Mouse (Mus musculus): Measurements from ENCODE around the gene Mgat5b.

Mgat5b gene

GRCm38 (mm10) chr11:116917361-116917760 lies 1.3 kb upstream of the Mgat5b start:
- DNase-seq (ENCODE audit: low read depth, low spot score) = no peak

DNA sequence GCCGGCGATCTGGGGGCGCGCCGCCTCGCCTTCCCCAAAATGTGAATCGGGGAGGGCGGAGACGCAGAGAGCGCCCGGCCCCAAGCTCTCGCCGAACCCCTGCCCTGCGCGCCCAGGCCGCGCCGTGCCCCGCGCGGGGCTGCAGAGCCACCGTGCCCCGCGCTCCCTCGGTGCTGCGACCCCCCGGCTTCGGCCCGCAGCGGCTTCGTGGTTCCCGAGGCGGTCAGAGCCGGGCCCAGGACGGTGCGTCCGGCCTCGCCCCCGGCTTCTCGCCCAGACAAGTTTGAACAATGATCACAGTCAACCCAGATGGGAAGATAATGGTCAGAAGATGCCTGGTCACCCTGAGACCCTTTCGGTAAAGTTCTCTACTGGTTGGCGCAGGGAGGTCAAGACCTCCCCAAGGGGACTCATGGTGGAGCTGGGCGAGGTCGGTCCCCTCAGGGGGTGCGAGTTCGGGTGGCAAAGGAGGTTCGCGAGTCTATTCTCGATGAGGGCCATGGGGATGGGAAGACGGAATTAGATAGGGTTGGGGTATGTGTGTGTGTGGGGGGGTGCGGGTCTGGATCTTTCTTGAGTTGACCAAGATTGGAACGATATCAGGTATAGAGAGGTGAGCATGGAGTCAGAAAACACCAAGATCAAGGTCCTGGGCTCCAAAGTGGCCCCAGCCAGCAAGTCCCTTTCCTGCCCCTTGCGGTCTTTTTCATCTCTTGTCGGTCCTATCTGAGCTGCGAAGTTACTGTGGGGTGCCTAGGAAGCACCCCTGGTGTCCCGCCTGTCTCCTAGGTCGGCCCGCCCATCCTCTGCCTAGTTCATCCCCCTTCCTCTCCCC lies 740 bp downstream of the Mgat5b start:
- no peak for DNase-seq (ENCODE audit: low read depth, low spot score)

DNA sequence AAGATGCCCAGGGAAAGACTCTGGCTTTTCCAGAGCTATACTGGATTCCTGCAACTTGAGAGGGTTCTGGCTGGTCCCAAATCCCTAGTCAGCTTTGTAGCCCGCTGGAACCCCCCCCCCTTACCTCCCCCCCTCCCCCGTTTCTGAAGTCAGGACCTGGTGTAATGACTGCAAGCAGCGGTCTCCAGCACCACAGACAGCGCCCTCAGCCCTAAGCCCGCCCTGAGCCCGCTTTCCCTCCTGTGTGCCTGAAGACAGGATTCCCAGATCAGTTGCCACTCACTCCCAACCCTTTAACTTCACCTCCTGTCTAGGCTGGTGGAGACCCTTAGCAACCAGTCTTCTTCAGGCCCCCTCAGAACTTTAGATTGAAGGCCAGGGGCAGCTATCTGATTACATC lies 2.1 kb downstream of the Mgat5b start:
- no peak for DNase-seq (ENCODE audit: low read depth, low spot score)

DNA sequence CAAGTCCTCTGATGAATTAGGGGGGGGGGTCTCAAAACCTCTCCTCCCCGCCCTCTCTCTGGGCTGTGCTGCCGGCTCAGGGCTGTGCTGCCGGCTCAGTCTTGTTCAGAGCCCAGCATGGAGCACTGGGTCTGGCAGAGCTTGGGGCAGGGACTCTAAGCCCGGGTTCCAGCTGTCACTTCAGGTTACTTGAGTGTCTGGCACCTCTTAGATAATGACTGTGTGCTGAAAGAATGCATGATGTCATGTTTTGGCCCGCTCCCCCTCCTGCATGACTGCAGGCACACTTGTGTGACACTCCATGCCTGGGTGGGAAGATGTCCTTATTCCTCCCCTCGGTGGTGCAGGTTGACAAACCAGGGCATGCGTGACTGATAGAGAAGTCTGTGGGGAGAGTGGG lies 3.4 kb downstream of the Mgat5b start:
- DNase-seq (ENCODE audit: low read depth, low spot score) = no peak

DNA sequence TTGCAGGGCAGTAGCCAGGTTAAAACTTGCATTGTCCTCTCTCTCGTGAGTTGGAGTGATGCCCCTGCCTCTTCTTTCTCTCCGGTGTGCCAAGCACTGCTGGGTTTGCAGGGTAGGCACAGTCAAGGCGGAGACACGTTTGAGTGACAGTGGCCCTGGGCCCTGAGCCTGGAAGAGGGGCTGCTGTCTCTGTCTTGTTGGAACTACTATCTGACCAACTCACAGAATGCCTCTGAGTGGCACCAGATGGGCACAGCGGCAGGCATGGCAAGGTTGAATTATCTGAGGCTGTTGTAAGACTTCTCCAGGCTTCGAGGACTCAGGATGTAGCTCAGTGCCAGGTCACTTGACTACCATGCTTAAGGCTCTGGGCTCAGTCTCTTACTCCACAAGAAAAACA lies 9.4 kb downstream of the Mgat5b start:
- DNase-seq (ENCODE audit: low read depth, low spot score) = no peak

- DNase-seq (ENCODE audit: low read depth, low spot score) = no peak
Observed at GRCm38 (mm10) chr11:116934862-116935261, 16.2 kb downstream of the Mgat5b start.

DNA sequence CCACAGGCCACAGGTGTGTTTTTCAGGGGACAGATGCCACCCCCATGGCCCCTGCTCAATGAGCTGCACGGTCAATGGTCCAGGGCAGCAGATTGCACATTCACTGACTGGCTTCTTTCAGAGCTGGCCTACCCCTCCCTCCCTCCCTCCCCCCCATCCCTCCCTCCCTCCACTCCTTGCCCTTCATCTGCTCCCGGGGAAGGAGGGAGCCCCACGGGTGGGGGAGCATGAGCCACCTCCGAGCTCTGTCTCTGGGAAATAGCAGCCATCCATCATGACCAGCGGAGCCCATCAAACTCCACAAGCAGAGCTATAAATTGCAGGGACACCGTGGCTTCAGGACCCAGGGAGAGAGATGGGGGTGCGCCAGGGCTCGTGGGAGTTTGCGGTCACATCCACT lies 16.7 kb downstream of the Mgat5b start:
- DNase-seq (ENCODE audit: low read depth, low spot score) = no peak

GRCm38 (mm10) chr11:116935917-116936316 lies 17.3 kb downstream of the Mgat5b start:
- no peak for DNase-seq (ENCODE audit: low read depth, low spot score)

- DNase-seq (ENCODE audit: low read depth, low spot score) = no peak
Observed at GRCm38 (mm10) chr11:116937141-116937540, 18.5 kb downstream of the Mgat5b start.

- DNase-seq (ENCODE audit: low read depth, low spot score) = peak; percentile 77
Observed at GRCm38 (mm10) chr11:116940088-116940855, 21.6 kb downstream of the Mgat5b start.

- DNase-seq (ENCODE audit: low read depth, low spot score) = no peak
Observed at GRCm38 (mm10) chr11:116944346-116944745, 25.7 kb downstream of the Mgat5b start.

GRCm38 (mm10) chr11:116949832-116950231 lies 31.2 kb downstream of the Mgat5b start:
- no peak for DNase-seq (ENCODE audit: low read depth, low spot score)

DNA sequence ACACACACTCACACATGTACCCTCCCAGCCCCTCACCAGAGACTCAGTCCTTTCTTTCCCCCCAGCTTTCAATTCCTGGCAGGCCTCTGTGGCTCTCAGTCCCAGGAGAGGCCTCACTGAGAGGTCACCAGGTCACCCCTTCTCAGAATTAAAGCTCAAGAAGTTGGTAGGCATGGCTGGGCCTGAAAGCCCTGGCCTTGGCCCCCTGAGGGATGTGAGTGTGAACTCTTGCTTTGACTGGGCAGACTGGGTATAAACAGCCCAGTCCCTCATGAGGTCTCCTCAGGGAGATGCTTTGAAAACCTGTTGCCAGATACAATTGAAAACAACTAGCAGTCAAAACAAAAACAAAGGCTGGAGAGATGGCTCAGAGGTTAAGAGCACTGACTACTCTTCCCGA lies 32.8 kb downstream of the Mgat5b start:
- DNase-seq (ENCODE audit: low read depth, low spot score) = no peak

DNA sequence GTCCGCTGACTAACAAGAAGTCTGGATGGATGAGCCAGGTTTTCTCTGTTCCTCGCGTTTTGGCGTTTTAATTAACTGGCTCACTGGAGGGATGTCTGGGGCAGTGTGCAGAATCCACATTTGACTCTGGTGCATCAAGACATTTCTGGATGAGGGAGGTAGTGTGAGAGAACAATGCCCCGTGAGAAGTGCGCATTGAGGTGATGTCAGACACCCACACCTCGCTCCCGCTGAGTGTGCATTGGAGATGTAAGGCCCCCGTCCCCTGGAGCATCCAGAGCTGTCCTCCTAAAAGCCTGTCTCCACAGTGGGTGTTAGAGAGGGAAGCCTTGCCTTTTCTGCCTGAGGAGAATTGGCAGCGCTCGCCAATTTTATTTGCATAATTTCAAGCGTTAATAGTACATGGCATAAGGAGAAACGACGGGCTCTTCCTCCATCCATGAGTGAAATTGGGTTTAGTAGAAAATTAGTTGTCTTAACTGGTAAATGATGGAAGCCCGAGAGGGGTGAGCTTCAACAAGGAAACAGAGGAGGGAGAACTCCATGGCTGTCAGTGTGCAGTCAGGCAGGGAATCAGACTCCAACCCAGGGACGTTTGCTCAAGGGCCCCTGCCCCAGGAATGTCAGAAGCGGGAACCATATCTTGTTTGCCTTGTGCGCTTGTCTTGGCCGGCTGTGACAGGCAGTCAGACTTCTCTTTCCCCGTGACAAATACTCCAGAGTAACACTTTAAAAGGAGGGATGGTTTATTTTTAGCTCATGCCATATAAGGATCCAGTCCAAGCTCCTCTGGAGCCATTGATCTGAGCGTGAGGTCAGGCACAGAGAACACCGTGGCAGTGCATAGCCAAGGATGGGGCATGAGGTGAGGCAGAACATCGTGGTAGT lies 35.8 kb downstream of the Mgat5b start:
- DNase-seq (ENCODE audit: low read depth, low spot score) = no peak

DNA sequence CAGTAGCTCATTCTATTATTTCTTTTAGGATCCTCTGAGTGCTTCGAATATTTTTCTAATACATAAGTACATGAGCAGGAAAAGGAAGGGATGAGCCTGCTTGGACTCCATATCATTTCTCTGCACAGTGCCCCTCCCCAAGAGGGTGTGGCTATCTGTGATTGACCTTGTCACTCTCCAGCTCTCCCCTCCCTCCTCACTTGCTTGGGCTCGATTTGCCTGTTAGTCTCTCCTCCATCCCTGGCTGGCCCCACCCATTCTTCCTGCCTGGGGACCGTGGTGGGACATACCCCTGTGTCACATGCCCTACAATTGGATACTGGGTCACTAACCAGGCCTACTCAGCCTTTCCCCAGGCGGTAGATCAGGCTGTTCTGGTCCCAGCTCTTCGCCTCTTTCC lies 39.9 kb downstream of the Mgat5b start:
- DNase-seq (ENCODE audit: low read depth, low spot score) = no peak

GRCm38 (mm10) chr11:116965061-116965460 lies 46.4 kb downstream of the Mgat5b start:
- no peak for DNase-seq (ENCODE audit: low read depth, low spot score)

DNA sequence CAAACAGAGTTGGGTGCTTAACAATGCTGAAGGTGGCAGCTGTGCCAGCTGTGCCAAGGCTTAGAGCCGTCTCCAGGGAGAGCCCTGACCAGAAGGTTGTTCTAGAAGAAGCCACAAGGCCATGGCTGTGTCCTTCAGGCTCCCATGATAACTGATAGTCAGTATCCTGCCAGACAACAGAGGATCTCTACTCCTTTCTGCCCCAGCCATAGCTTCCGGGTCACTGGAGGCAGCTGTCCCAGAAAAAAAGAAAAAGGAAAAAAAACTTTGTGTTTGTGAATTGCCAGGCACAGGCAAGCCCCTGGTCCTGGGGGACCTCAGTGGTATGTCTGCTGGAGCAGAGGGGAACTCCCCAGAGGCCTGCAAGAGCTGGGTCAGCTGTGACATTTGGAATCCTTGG lies 47.3 kb downstream of the Mgat5b start:
- no peak for DNase-seq (ENCODE audit: low read depth, low spot score)

GRCm38 (mm10) chr11:116968586-116968985 lies 49.9 kb downstream of the Mgat5b start:
- no peak for DNase-seq (ENCODE audit: low read depth, low spot score)

DNA sequence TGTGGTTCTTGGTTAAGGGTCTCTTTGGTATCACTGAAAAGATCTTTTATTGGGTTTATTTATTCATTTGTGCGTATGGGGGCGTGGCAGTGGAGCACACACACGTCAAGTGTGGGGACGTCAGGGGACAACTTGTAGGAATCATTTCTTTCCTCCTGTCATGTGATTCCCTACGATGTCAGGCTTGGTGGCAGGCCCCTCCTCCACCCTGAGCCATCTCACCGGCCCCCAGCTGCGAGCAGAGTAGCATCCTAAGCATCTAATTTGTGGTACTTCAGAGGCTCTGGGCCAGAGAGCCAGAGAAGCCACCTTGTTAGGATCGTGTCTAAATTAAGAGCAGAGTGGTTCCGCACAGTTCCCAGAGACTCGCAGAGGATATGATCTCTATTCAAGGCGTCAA lies 50.8 kb downstream of the Mgat5b start:
- no peak for DNase-seq (ENCODE audit: low read depth, low spot score)

GRCm38 (mm10) chr11:116970847-116971246 lies 52.2 kb downstream of the Mgat5b start:
- no peak for DNase-seq (ENCODE audit: low read depth, low spot score)

GRCm38 (mm10) chr11:116972828-116973227 lies 54.2 kb downstream of the Mgat5b start:
- no peak for DNase-seq (ENCODE audit: low read depth, low spot score)

GRCm38 (mm10) chr11:116973508-116973907 lies 54.8 kb downstream of the Mgat5b start:
- no peak for DNase-seq (ENCODE audit: low read depth, low spot score)
